Mouse (Mus musculus) small intestine, adult 2 months (tissue): Measurements from ENCODE around the gene Gm21936. TPM values are rescaled to one million over a fixed set of nuclear protein-coding genes. Genes with fewer than 3 reads are reported as not detected.
"Not testable (repeated sequence)": the region's sequence is repeated elsewhere in the genome, so short reads cannot be mapped to it uniquely, and the experiment has no call there.

Experiments
- H3K27ac ChIP-seq: fragments of 200-500 bp; 2 replicates; pipeline ENCODE4 v1.5.1; 2012; ENCODE audit warnings: low read depth, low read length, control low read depth, inconsistent platforms; ENCODE audit not compliant: insufficient read depth
- H3K27me3 ChIP-seq: fragments of 200-500 bp; 2 replicates; pipeline ENCODE4 v1.6.1; 2012; ENCODE audit warnings: mild to moderate bottlenecking, moderate library complexity, low read length, inconsistent platforms; ENCODE audit not compliant: control insufficient read depth, insufficient read depth
- H3K36me3 ChIP-seq: fragments of 200-500 bp; 2 replicates; pipeline ENCODE4 v1.6.1; 2012; ENCODE audit warnings: mild to moderate bottlenecking, low read length, control low read depth, inconsistent platforms; ENCODE audit not compliant: control insufficient read depth, insufficient read depth
- H3K4me1 ChIP-seq: fragments of 200-500 bp; 2 replicates; pipeline ENCODE4 v1.6.1; 2012; ENCODE audit warnings: low read length, inconsistent platforms, mixed read lengths; ENCODE audit not compliant: control insufficient read depth, insufficient read depth, insufficient read length
- H3K4me3 ChIP-seq: fragments of 200-500 bp; 2 replicates; pipeline ENCODE4 v1.5.1; 2012; ENCODE audit warnings: low read depth, mild to moderate bottlenecking, control low read depth, inconsistent platforms, low read length, moderate library complexity
- WGBS: fragments of 180-500 bp; shearing (Covaris S2); methylation state at CpG from one replicate; pipeline ENCODE4 v1.1.7; 2018; 5-methylcytosine and 5-hydroxymethylcytosine counted together
- polyA plus RNA-seq: library from polyadenylated mRNA; depleted of rRNA; stranded (reverse); fragments of >200 nt; gene quantifications from 2 replicates; pipeline ENCODE4 v1.2.3, GENCODE M21; 2012; rRNA removed

Gene Gm21936
- polyA plus RNA-seq = not detected in 2 replicates

DNA sequence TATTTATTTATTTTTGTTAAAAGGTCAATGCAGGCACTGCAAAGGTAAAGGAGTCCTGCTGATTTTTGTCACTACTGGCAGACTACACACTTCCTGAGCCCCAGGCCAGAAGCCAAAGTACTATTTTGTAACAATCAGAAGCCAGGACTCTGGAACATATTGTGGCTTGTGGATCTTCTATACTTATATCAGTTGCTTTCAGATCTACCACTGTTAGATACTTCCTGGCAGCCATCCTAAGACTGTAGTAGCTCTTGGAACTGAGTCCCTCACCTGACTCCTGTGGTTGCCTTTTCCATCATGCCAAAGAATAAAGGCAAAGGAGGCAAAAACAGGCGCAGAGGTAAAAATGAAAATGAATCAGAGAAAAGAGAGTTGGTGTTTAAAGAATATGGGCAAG lies at the start of gene Gm21936:
Gene Gm21936 (plus strand): TSS at position 301 of the 400 bp plus-strand sequence.
- not testable (repeated sequence) for H3K36me3 ChIP-seq, H3K27ac ChIP-seq, H3K4me3 ChIP-seq, H3K4me1 ChIP-seq, H3K27me3 ChIP-seq
- WGBS = 86% methylated on average over 1 of the region's 1 CpGs

DNA sequence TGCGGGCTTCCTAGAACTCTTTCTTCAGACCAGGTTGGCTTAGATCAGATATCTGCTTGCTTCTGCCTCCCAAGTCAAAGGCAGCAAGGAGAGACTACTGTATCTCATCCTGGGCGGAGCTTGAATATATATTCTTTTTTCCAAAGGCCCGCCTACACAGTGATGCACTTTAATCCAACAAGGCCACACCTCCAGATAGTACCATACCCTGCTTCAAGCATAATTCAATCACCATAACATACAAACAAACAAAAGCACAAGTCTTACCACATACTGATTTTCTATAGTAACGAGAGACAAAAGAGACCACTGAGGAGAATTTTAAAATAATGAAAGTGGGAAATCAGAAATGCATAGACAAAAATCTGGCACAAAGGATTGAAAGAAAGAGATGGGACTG lies 19.7 kb upstream of the Gm21936 start, which contains the start of gene Gm21319:
Gene Gm21319 (minus strand): TSS at position 101 of the 400 bp plus-strand sequence.
- not testable (repeated sequence) for H3K4me1 ChIP-seq, H3K27me3 ChIP-seq, H3K27ac ChIP-seq, H3K4me3 ChIP-seq, H3K36me3 ChIP-seq
- WGBS = 85% methylated on average over 4 of the region's 4 CpGs

DNA sequence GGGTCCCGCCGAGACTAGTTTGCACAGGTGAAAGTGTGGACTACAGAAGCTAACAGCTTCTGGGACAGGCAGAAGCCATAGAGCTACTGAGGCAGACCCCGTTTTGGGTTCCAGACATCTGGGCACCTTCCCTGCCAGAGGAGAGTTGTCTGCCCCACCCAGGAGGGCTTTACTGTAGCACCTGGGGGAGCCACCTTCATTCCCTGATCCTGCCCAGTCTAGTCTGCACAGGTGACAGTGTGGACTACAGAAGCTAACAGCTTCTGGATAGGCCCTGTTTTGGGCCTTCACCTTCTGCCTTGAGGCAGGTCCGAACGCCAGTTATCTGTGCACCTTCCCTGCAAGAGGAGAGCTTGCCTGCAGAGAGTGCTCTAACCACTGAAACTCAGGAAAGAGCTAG lies 2.7 kb downstream of the Gm21936 start:
- H3K4me3 ChIP-seq = not testable (repeated sequence)
- 90% methylated on average over 5 of the region's 5 CpGs for WGBS

DNA sequence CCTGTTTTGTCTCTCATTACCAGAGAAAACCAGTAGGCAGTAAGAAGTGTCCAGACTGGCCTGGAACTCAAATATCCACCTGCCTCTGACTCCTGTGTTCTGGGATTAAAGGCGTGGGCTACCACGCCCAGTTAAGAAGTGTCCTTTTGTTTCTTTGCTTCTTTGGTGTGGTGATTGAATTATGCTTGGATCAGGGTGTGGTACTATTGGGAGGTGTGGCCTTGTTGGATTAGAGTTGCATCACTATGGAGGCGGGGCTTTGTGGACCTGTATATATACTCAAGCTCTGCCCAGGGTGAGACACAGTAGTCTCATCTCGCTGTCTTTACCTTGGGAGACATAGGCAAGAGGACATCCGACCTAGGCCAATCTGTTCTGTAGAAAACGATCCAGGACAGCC lies 21.0 kb downstream of the Gm21936 start, which contains the start of gene BB287469:
Gene BB287469 (plus strand): TSS at position 301 of the 400 bp plus-strand sequence.
- H3K36me3 ChIP-seq, H3K27ac ChIP-seq, H3K4me3 ChIP-seq, H3K27me3 ChIP-seq, H3K4me1 ChIP-seq: not testable (repeated sequence)
- WGBS = 92% methylated on average over 6 of the region's 6 CpGs

More for the DNA sequence above, 2.7 kb downstream of the Gm21936 start:
- H3K36me3 ChIP-seq, H3K4me1 ChIP-seq, H3K27me3 ChIP-seq, H3K27ac ChIP-seq: not testable (repeated sequence)

DNA sequence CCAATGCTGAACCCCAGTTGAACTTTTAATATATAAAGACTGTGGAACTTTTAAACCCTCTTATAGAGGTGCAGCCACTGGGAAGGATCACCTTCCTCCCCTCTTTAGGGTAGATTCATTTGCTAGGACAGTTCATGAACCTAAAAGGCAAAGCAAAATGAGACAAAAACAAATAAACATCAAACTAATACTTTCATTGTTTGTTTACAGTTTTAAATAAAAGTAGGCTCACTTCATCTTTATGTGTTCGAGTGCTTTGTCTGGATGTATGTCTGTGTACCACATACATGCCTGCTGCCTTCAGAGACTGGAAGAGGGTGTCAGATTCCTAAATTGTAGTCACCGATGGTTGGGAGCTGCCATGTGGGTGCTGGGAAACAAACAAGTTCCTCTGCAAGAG lies 46.9 kb downstream of the Gm21936 start, which contains the start of gene Gm2001:
Gene Gm2001 (minus strand): TSS at position 101 of the 400 bp plus-strand sequence.
- WGBS = 81% methylated on average over 2 of the region's 2 CpGs
- H3K36me3 ChIP-seq = not testable (repeated sequence)

More for the DNA sequence above, 46.9 kb downstream of the Gm21936 start, which contains the start of gene Gm2001:
- H3K4me3 ChIP-seq, H3K4me1 ChIP-seq, H3K27ac ChIP-seq, H3K27me3 ChIP-seq: not testable (repeated sequence)

Other genes starting within 250 kb of the Gm21936 start
- not detected in 2 replicates for gene Oog1, start 192.8 kb upstream of the Gm21936 start, polyA plus RNA-seq
- not detected in 2 replicates for gene Gm4027, start 176.6 kb upstream of the Gm21936 start, polyA plus RNA-seq
- not detected in 2 replicates for gene Gm16381, start 150.9 kb upstream of the Gm21936 start, polyA plus RNA-seq
- gene Gm21319, start 19.8 kb upstream of the Gm21936 start, polyA plus RNA-seq = not detected in 2 replicates
- not detected in 2 replicates for gene BB287469, start 21.1 kb downstream of the Gm21936 start, polyA plus RNA-seq
- not detected in 2 replicates for gene Gm2001, start 46.8 kb downstream of the Gm21936 start, polyA plus RNA-seq
- gene Gm2016, start 78.6 kb downstream of the Gm21936 start, polyA plus RNA-seq = not detected in 2 replicates
- gene Gm2022, start 99.9 kb downstream of the Gm21936 start, polyA plus RNA-seq = not detected in 2 replicates
- not detected in 2 replicates for gene Gm2035, start 124.3 kb downstream of the Gm21936 start, polyA plus RNA-seq
- not detected in 2 replicates for gene Gm2042, start 158.6 kb downstream of the Gm21936 start, polyA plus RNA-seq
- gene Gm2075, start 216.3 kb downstream of the Gm21936 start, polyA plus RNA-seq = not detected in 2 replicates
- gene Gm6803, start 223.3 kb downstream of the Gm21936 start, polyA plus RNA-seq = not detected in 2 replicates
- gene Gm2056, start 231.5 kb downstream of the Gm21936 start, polyA plus RNA-seq = not detected in 2 replicates